Mouse (Mus musculus) CD4-positive helper T cell, adult 2 months (primary cell): ENCODE results near the gene Pkig.
"Not testable (repeated sequence)": the region's sequence is repeated elsewhere in the genome, so short reads cannot be mapped to it uniquely, and the experiment has no call there.

Experiments
- DNase-seq: peaks from one replicate; pipeline ENCODE4 v3.0.0-alpha.2; 2012; ENCODE audit warnings: low read depth, missing footprints, low spot score

Gene Pkig

DNA sequence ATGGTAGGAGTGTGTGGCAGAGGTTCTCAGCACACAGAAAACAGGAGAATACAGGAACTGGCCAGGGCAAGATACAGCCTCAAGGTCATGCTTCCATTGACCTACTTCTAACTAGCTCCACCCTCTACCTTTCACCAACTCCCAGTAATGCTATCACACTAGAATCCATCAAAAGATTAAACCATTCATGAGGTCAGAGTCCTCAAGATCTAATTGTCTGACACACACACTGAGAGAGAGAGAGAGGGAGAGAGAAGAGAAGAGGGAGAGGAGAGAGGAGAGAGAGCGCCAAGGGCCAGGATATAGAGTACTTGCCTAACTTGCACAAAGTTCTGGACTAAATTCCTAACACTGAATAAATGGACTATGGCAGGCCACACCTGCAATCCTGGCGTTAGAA lies 24.2 kb downstream of the Pkig start:
- no peak for DNase-seq

DNA sequence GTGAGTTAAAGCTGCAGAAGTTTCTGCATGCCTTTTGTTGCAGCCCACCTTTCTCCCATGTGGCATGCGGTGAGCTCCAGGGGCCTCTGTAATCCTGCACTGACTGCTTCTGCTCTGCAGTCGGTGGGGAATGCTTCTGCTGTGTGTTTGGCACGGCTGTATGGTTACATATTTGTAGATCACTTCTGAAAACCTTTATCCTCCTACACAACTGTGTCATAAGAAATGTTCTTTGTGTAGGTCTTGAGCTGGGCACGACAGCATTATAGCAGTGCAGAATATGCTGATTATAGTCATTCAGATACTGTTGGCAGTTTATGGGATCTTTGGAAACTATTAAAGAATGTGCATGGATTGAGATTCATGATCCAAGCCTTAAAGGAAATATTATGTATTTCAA lies 27.1 kb downstream of the Pkig start:
- DNase-seq: no peak

DNA sequence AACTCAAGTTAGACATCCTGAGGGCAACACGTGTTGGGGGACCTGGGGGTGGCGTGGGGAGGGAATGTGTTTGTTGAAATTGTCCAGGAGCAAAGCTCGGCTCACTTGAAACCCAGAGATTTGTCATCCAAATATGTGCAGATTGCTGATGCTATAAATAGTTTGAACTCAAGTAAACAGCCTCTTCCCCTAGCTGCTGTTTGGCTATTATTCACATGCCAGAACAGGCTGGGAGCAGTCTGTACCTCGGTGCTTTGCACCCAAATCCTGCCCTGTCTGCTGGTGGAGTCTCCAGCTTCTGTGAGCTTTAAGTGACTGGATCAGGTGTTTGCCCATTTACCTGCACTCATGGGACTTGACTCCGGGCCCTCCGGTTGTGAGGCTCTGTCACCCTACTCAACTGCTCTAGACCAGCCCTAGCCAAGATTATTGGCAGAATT lies 27.6 kb downstream of the Pkig start:
- no peak for DNase-seq

DNA sequence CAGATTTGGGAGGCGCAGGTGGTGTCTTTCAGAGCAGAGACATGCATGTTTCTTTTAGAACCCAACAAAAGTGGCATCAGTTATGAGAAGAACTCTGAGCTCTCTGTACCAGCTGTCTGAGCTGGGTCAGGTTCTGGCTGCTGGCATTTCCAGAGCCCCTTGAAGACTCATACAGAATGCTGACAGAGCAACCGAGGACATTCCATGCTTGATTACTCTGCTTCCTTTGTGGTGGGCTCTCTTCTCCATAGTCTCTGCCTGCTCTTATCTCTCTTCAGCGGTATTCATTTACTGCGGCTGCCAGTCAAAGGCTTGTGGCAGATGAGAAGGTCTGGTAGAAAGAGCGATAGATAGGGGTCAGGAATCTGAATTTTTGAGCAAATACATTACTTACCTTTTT lies 28.0 kb downstream of the Pkig start:
- DNase-seq: no peak

DNA sequence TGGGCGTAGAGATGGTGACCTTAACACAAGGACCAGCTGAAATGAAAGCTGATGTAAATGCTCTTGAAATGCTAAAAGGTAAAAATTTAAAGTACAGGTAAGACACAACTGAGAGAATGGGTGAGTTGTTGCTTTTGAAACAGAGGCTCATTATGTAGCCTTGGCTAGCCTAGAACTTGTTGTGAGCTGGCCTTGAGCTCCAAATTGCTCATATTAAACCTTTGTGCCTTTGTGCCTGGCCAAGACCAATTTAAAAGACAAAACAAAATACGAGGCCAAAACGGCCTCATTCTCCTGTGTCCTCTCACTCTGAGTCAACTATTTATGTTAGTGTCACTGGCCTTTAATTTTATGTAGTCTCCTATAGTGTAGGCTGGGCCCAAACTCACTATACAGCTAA lies 28.7 kb downstream of the Pkig start:
- DNase-seq: no peak

DNA sequence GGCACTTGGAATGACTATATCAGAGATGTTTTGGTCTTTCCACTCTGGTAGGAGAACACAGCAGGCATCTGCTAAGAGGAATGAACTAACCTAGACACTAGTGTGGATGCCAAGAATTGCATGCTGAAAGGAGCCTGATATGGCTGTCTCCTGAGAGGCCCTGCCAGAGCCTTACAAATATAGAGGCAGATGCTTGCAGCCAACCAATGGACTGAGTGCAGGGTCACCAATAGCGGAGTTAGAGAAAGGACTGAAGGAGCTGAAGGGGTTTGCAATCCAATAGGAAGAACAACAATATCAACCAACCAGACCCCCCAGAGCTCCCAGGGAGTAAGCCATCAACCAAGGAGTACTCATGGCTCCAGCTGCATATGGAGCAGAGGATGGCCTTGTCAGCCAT lies 30.2 kb downstream of the Pkig start:
- not testable (repeated sequence) for DNase-seq

DNA sequence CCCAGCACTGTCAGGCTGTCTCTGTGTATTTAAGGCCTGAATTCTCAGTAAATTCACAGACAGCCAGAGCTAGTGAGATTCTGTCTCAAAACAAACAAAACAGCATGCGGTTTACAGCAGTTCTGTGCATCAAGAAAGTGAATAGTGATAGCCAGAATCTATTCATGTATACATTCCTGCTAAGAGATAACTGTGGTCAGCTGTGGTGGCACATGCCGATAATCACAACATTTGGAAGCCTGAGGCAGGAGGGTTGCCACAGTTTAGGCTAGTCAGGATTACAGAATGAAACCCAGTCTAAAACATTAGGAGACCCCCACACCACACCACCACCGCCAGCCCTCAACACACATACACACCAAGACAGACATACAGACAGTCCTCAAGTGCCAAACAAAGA lies 31.6 kb downstream of the Pkig start:
- no peak for DNase-seq

DNA sequence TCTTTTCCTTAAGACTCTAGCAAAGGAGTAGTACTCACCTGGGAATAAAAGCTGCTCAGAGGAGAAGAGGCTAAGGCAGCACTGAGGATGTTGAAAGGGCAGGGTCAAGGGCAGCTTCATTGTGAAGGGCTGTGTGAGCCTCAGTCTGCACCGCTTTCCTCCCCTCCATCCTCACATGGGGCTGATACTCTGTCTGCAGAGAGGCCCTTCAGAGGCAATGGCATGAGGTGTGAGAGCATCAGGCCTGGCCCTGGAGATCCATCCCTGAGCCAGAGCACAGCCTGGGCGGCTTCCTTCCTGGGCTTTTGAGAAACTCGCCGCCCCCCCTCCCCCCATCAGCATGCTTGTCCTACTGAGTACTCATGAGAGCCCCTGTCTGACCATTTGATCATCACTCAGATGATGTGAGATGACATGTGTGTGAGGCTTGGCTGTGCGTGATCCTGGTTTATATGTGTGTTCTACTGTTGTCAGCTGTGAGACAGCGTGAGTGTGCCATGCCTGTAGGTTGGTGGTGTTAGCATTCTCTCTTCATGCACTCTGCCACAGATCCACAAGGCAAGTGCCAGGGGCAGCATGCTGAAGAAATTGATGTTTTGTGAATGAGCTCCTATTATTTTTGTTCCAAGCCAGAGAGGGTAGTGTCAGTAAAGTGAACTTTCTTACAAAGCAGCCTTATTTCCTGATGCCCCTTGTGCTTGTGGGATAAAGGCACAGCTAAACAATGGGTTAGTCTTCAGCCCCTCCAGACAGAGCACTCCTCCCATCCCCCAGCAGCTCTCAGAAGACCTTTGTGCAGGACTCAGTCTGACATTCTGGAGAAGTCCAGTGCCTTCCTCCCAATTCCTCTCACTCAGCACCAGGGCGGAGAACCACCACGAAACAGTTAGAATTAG lies 32.5 kb downstream of the Pkig start:
- no peak for DNase-seq

DNA sequence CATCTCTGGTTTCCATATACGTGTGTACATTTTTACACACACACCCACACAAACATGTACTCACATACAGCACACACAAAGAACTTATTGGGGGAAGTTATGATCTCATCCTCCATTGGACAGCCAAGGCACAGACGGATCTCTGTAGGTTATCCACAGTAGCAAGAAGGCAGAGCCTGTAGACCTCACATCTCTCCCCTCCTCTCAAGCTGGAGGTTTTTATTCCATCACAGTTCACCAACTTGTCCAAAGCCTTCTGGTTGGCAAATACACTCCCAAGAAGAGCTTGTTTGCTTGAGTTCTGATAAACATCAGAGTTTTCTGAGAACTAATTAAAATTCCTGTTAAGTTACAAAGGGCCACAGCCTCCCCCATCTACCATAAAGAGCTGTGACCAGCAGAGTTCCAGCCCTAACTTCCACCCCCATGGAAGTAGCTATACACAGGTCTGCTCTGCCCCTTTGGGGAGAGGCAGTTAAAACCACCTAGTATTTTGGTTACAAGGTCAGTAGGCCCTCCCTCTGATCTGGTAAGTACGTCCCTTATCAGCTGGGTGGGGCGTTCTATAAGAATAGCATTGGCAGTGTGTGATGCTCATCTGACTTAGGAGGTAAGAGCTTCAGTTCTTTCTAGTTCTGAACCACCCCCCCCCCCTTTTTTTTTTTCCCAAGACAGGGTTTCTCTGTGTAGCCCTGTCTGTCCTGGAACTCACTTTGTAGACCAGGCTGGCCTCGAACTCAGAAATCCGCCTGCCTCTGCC lies 33.8 kb downstream of the Pkig start:
- no peak for DNase-seq

DNA sequence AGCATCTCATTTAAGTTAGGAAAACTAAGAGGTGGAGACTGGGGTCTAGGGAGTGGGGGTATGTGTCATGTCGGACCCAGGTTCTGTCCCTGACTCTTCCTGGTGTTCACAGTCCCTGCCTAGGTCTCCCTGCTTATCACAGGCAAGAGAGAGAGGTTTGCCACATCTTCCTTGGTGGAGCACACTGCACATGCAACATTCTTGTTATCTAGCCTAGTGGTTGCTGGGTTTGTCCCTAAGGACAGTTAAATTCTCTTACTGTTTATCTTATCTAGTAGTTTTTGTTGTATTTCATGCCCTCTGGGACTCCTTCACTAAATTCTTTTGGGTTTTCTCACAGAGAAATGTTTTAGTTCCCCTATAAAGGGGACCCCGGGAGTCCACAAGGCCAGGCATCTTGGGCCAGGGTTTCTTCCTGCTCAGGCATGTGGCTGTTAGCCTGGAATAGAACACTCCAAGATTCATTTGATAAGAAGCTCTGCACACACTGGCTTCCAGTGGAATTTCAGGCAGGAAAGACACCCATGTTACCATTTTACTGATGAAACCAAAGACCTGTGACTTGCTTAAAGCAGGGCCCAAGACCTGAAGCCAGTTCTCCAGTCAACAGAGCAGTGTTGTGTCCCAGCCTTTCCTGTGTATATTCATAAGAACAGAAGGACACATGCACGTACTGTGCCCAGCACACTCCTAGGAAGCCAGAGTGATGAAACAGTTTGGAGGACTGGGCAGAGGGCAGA lies 34.9 kb downstream of the Pkig start:
- no peak for DNase-seq

DNA sequence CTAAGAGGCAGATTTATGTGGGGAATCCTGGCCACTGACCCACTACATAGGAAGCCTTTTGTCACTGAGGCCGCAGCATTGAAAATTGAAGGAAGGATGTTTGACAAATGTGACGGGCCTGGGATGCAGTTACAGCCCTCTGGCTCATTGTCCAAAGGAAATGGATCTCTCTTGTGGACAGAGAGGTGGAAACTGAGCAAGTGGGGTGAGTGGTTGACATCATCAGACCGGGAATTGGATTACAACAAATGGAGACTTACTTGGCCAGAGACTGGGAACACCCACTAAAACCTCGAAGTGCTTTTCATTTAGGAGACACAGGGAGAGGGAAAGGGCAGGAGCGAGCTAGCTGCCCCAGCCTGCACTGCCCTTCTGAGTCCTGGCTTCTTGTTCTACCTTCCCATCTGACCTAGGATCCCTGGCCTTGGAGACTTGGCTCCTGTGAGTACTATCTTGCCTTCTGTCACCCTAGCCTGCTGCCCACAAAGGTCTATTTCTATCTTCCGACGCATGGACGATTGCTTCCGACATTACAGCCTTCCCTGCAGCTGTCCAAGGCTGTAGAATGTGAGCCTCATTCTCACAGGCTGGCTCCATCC lies 35.6 kb downstream of the Pkig start:
- no peak for DNase-seq

DNA sequence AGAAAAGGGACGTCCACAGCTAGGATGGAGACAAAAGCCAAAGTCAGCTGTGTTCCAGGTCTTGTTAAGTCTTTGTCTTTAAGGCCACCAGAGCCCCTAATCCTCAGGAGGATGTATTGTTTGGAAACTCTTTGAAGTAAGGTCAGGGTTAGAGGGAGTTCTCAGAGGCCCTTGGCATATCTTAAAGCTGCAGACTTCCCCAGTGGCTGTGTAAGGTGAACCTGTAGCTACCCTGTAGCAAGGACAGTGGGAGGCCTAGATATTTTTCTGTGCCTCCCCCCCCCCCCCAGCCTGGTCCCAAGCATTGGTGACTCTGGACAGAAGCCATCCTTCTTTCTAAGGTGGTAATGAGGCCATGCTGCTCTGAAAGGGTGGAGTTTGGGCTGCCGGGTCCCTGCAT lies 38.6 kb downstream of the Pkig start:
- DNase-seq: no peak

DNA sequence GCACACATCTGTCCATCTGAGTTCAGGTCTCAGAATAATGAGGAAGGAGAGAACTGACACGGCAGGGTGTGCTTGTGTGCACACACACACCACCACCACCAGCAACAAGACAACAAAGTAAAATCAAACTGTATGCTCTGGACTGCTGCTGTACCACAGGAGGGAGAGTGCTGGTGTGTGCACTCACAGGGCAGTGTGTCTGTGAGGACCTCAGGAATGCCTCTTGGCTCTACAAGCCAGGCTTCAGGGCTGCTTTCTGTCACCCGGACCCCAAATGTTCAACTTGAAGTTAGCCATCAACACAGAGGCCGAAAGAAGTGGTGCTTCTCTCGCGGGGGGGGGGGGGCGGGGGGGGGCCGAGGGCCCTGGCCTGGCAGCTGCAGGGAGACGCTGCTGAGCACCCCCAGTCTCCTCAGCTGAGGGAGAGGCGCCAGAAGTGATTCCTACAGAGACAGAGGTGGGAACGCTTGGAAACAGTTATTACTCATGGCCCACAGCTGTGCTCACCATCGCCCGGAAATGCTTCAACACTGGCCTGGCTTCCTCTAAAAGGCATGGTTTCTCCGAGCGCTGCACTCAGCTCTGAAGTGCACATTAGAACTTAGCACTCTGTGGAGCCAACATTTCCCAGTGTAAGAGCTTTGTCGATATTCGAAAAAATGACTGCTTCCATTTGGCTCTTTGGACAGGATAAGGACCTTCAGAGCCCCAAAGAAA lies 39.7 kb downstream of the Pkig start:
- DNase-seq: peak; percentile 25

DNA sequence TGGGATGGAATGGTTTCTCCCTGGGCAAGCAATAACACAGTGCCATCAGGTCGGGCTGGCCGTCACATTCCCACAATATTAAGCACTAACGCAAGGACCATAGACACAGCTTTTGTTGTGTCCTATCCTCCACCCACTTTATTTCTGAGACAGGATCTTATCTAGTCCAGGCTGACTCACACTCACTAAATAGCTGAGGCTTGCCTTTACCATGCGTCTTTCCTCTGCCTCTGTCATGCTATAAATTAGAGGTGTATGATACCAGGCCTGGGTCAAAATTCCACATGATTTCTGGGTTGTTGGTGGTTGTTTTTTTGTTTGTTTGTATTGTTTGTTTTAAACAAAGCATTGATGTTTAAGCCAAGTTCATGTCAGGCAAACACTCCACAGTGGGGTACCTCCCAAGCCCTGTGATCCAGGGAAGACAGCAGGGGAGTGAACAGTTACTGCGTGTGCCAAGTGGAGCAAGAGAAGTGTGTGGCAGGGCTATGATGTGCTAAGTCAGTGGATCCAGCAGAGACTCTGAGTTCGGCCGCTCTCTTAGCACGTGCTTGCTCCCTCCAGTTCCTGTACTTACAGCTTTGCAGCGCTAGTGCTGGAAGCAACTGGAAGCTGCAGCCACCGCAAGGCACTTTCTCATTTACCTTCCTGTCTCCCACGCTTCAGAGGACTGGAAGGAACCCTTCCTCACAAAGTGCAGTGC lies 41.0 kb downstream of the Pkig start:
- DNase-seq: no peak

DNA sequence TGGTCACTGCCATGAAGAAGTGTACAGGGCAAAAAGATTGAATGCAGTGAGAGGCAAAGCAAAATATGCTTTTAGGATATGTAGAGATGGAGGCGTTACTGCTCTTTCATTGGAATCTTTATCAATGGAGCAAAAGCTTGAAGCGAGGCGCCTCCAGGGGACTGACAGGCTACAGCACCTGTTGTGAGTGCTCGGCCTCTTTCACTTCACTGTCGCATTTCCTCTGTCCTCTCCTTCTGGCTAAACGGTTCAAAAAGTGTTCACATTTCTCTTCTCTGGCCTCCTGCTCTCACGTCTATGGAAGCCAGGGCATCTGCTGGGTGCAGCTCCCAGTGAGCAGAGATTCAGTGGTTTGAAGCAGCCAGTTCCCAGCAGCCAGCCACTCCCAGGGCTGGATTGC lies 44.2 kb downstream of the Pkig start:
- DNase-seq: no peak

DNA sequence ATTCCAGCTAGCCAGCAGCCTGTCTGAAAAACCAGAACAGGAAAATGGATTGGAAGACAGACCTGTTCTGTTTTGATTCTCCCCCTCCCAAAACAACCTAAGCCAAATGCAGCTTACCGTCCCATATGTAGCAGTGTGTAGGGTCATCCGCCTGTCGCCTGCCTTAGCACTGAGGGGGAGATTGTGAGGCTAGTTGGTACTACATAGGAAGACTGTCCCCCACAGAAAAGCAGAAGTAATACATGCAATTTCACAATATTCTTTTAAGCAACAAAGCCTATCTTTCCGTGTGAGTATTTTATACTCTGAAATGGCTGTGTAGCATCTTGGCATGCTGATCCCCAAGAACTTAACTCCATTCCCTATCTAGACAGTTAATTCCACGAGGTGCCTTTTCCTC lies 44.7 kb downstream of the Pkig start:
- DNase-seq: no peak

DNA sequence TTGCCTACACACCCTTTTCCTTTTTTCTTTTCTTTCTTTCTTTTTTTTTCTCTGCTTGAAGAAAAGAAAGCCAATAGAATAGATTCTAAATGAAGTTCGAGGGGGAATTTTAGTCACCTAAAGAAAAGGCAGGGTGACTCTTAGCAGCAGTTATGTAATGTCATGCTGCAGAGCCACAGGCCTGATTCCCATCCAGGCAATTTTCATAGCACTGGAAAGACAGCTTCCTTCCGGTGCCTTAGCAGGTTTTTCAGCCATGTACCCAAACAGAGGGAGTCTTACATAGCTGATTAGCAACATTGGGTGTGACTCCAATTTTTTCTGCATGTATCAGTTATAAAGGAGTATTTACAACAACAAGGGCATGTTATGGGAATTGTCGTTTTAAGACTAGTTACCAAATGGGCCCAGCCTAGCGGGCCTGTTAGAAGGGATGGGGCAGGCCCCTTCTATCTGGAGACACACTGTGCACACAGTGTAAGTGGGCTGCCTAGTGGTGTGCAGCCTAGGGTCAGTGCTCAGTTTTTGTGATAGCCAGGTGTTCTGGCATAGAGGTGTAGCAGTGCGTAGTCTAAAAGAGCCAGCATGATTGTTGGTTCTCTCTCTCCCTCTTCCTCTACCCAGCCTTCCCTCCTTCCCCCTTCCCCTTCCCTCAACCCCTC lies 45.5 kb downstream of the Pkig start:
- DNase-seq: no peak

DNA sequence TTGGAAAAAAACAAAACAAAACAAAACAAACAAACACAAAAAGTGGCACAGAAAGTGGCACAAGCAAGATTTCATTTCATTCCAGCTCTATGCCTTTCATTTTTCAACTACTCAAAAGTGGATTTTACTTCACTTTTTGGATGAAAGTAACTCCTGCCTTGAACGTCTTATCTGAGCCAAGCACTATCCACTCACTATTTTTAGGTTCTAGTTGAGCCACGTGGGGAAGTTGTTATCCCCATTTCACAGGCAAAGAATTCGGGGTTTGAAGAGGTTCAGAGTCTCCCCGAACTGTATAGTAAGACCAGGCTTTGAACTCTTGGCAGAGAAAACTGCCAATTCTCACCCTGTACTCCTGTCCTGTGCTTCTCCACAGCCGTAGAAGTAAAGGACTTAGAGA lies 50.1 kb downstream of the Pkig start:
- DNase-seq: no peak

DNA sequence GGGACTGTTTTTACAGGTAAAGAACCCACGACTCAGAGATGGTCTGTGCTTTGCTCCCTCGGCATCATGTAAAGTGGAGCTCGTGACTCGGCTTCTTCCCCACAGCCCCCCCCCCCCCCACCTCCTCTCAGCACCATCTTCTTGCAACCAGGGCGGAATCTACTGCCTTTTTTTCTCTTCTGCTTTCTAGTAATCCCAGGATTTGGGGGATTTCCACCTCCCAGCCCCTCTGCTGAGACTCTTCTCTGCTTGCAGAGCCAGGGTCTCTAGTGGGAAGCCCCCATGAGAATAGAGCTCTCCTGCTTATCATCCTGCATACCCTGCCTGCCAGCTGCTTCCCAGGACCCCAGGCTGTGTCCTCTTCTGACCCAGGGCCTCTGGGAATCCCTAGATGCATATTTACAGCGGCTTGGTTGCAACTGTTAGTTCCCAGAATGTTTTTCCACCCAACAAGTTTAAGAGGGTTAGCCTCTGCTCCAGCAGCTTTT lies 50.6 kb downstream of the Pkig start:
- DNase-seq: no peak

DNA sequence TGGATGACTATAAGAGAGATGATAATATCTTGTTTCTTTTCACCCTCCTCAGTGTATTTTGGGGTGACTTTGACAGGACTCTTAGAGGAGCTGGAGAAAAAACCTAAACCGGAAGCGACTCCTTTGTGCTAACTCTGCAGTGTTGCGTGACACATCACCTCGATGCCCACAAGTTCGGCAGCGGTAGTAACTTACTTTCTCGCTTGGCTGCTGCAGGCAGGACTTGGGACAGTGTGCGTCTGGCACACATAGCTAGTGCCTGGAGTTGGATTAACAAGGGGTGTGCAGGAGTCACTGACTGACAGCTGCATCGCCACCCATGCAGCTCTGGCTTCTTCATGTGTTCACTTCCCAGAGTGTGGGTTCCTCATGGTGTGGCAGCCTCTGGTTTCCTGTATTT lies 51.8 kb downstream of the Pkig start:
- DNase-seq: no peak
